Mouse (Mus musculus) MEL (cell line): ENCODE data around the gene Pcsk2. TPM values are rescaled to one million over a fixed set of nuclear protein-coding genes. Genes with fewer than 3 reads are reported as not detected.

ENCODE experiments used
- DNase-seq: peaks from one replicate; pipeline ENCODE4 v3.0.0; 2011; ENCODE audit warnings: low read depth, low spot score
- H3K27ac ChIP-seq: 2 replicates; pipeline ENCODE4 v1.5.1; 2012; ENCODE audit warnings: low read depth, mild to moderate bottlenecking, control low read depth, low read length, moderate library complexity; ENCODE audit not compliant: control insufficient read depth
- H3K27me3 ChIP-seq, 2 experiments: fragments of 150-350 bp in 1 of 2; sonication (generic) in 1 of 2; 2 replicates each; pipeline ENCODE4 v1.6.1; 2012; ENCODE audit warnings: low read length in 2 of 2, mild to moderate bottlenecking in 2 of 2, improper control_type of control experiment in 1 of 2, moderate library complexity in 1 of 2; ENCODE audit not compliant: insufficient read depth in 2 of 2, control insufficient read depth in 1 of 2
- H3K36me3 ChIP-seq, 2 experiments: 2 replicates each; pipeline ENCODE4 v1.6.1; 2012 to 2014; ENCODE audit warnings: low read length in 2 of 2, improper control_type of control experiment in 1 of 2, inconsistent platforms in 1 of 2, mild to moderate bottlenecking in 1 of 2; ENCODE audit not compliant: insufficient read depth in 2 of 2, control insufficient read depth in 1 of 2
- H3K4me1 ChIP-seq, 2 experiments: fragments of 150-350 bp in 1 of 2; sonication (generic) in 1 of 2; 2 replicates each; pipeline ENCODE4 v1.6.1; 2012; ENCODE audit warnings: low read length in 2 of 2, improper control_type of control experiment in 1 of 2, mild to moderate bottlenecking in 1 of 2; ENCODE audit not compliant: insufficient read depth in 2 of 2, control insufficient read depth in 1 of 2
- H3K4me3 ChIP-seq, 2 experiments: fragments of 150-350 bp in 1 of 2; sonication (generic) in 1 of 2; 2 replicates each; pipeline ENCODE4 v1.5.1; 2012; ENCODE audit warnings: low read depth in 2 of 2, low read length in 2 of 2, mild to moderate bottlenecking in 2 of 2, moderate library complexity in 2 of 2, control low read depth in 1 of 2, improper control_type of control experiment in 1 of 2; ENCODE audit not compliant: control insufficient read depth in 1 of 2, insufficient read depth in 1 of 2
- H3K79me2 ChIP-seq: 2 replicates; pipeline ENCODE4 v1.6.1; 2012; ENCODE audit warnings: mild to moderate bottlenecking, low read length, moderate library complexity; ENCODE audit not compliant: control insufficient read depth, poor library complexity, insufficient read depth
- H3K9ac ChIP-seq: 2 replicates; pipeline ENCODE4 v1.6.1; 2012; ENCODE audit warnings: low read depth, mild to moderate bottlenecking, control low read depth, low read length, moderate library complexity; ENCODE audit not compliant: control insufficient read depth, poor library complexity, severe bottlenecking
- H3K9me3 ChIP-seq: fragments of 150-350 bp; sonication (generic); replicated peaks from 2 replicates; pipeline ENCODE4 v1.6.1; 2012; ENCODE audit warnings: mild to moderate bottlenecking, low read length, improper control_type of control experiment, moderate library complexity; ENCODE audit not compliant: insufficient read depth
- CHD1 ChIP-seq: IDR thresholded peaks from 2 replicates; pipeline ENCODE4 v1.6.1; 2012; ENCODE audit warnings: low read depth, mild to moderate bottlenecking, inconsistent platforms, low read length, improper control_type of control experiment
- CHD2 ChIP-seq: IDR thresholded peaks from 2 replicates; pipeline ENCODE4 v1.6.1; 2011; ENCODE audit warnings: low read length, improper control_type of control experiment
- ELF1 ChIP-seq: IDR thresholded peaks from 2 replicates; pipeline ENCODE4 v1.6.1; 2014; ENCODE audit warnings: low read depth, mild to moderate bottlenecking, inconsistent platforms, low read length, improper control_type of control experiment, moderate library complexity
- EP300 ChIP-seq, 2 experiments: IDR thresholded peaks; 2 replicates each; pipeline ENCODE4 v1.6.1; 2011; ENCODE audit warnings: improper control_type of control experiment in 2 of 2, low read length in 2 of 2, low read depth in 1 of 2, mild to moderate bottlenecking in 1 of 2
- JUND ChIP-seq: IDR thresholded peaks from 2 replicates; pipeline ENCODE4 v1.6.1; 2011; ENCODE audit warnings: low read depth, mild to moderate bottlenecking, improper control_type of control experiment, low read length
- MAFK ChIP-seq: IDR thresholded peaks from 2 replicates; pipeline ENCODE4 v1.6.1; 2011; ENCODE audit warnings: low read depth, mild to moderate bottlenecking, low read length, improper control_type of control experiment, borderline replicate concordance
- MAZ ChIP-seq: IDR thresholded peaks from 2 replicates; pipeline ENCODE4 v1.6.1; 2012; ENCODE audit warnings: low read depth, mild to moderate bottlenecking, inconsistent platforms, low read length, improper control_type of control experiment
- MEF2A ChIP-seq: IDR thresholded peaks from 2 replicates; pipeline ENCODE4 v1.6.1; 2014; ENCODE audit warnings: low read depth, mild to moderate bottlenecking, inconsistent platforms, low read length, improper control_type of control experiment; ENCODE audit not compliant: poor library complexity, insufficient replicate concordance, severe bottlenecking; ENCODE audit errors: extremely low read depth
- MYB ChIP-seq: IDR thresholded peaks from 2 replicates; pipeline ENCODE4 v1.6.1; 2011; ENCODE audit warnings: mild to moderate bottlenecking, low read depth, low read length, improper control_type of control experiment
- POLR2A ChIP-seq, 2 experiments: IDR thresholded peaks; 2 replicates each; pipeline ENCODE4 v1.6.1; 2011 to 2012; ENCODE audit warnings: low read length in 2 of 2, mild to moderate bottlenecking in 2 of 2, control low read depth in 1 of 2, improper control_type of control experiment in 1 of 2, low read depth in 1 of 2, moderate library complexity in 1 of 2; ENCODE audit not compliant: control insufficient read depth in 1 of 2, insufficient read depth in 1 of 2, poor library complexity in 1 of 2
- TCF12 ChIP-seq: IDR thresholded peaks from 2 replicates; pipeline ENCODE4 v1.6.1; 2014; ENCODE audit warnings: low read depth, mild to moderate bottlenecking, inconsistent platforms, low read length, improper control_type of control experiment, moderate library complexity
- USF1 ChIP-seq: IDR thresholded peaks from 2 replicates; pipeline ENCODE4 v1.6.1; 2014; ENCODE audit warnings: low read depth, mild to moderate bottlenecking, inconsistent platforms, low read length, improper control_type of control experiment, moderate library complexity
- ZC3H11A ChIP-seq: IDR thresholded peaks from 2 replicates; pipeline ENCODE4 v1.6.1; 2012; ENCODE audit warnings: low read depth, mild to moderate bottlenecking, inconsistent platforms, low read length, improper control_type of control experiment
- ZMIZ1 ChIP-seq: IDR thresholded peaks from 2 replicates; pipeline ENCODE4 v1.6.1; 2012; ENCODE audit warnings: low read depth, mild to moderate bottlenecking, inconsistent platforms, low read length, improper control_type of control experiment, moderate library complexity
- polyA plus RNA-seq, 2 experiments: library from polyadenylated mRNA; stranded (reverse) in 1 of 2; unstranded in 1 of 2; fragments of >175 nt in 1 of 2; fragments of >200 nt in 1 of 2; gene quantifications; 2 replicates each; pipeline versions ENCODE4 v1.2.1 to v1.2.4; 2012; ENCODE audit warnings: low replicate concordance in 2 of 2, low read depth in 1 of 2; ENCODE audit not compliant: insufficient read length in 2 of 2, insufficient read depth in 1 of 2, missing spikeins in 1 of 2
- total RNA-seq: library from RNA; depleted of rRNA; stranded (reverse); fragments of 300-350 nt; gene quantifications from 2 replicates; pipeline ENCODE4 v1.2.3, GENCODE M21; 2012

Gene Pcsk2
- total and polyA plus RNA-seq, 3 experiments, result not detected

DNA sequence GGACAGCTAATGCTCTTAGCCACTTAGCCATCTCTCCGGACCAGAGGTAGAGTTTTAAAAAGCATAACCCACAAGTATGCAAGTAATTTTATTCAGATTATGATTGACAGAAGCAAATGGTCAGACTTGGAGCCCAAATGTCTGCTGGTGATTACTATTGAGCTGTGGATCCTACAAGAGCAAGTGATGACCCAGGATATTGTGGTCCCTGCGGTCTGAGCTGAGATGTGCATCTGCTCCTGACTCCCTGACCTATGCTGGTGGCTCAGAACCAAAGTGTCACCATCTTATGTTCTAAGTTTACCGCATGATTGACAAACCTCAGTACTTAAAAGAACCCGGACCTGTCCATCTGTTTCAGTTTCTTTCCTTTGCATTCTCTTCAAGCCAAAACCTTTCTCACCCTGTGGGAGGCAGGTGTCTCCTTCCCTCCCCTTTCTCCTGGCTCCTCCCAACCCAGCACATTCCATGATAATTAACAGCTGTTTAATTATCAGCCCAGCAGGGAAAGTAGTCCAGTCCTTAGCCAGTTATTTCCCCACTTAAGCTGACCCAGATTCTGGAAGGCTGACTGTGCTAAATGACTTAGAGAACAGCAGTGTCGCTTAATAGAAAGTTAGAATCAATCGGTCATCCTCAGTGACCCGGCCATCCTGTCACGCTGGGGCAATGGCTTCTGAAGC is 136.1 kb downstream of the Pcsk2 start:
- Histone ChIP-seq H3K36me3 (no peaks in the 10 kb centered on the region), H3K9me3 (no peaks in the 10 kb centered on the region), H3K79me2 (no peaks in the 10 kb centered on the region), H3K9ac (no peak overlapping the region), H3K27ac (no peak overlapping the region), H3K27me3 (no peaks in the 10 kb centered on the region), H3K4me1 (no peaks in the 10 kb centered on the region), H3K4me3 (no peak overlapping the region)
- TF ChIP-seq MAFK (no peak), CHD2 (no peak), ELF1 (no peak), ZMIZ1 (no peak), CHD1 (no peak), ZC3H11A (no peak), POLR2A (IDR thresholded peaks at IDR 0.05; ENCODE audit: control insufficient read depth in 1 of 2, insufficient read depth in 1 of 2, low read depth in 1 of 2, low read length in 2 of 2, poor library complexity in 1 of 2) (no peak), EP300 (IDR thresholded peaks at IDR 0.05; ENCODE audit: low read depth in 1 of 2, low read length in 2 of 2) (no peak), JUND (no peak), MAZ (no peak)
- no peak for DNase-seq

DNA sequence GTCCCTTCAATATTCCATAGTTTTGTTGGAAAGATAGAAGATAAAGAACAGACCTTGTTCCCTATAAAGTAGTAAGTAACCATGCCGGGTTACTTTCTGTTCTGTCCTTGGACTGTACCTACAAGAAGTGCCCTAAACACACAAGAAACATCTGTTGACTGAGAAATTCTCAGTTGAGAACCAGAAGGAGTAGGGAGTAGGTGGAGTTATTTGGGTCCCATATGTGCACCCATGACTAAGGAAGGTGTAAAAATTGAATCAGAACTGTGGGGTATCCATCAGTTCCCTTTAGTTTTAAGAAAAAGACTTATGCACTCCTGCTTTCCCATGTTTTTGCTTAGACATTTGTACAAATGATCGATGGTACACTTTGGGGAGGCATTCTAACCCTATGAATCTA is 137.6 kb downstream of the Pcsk2 start:
- no peak overlapping the region for H3K27ac ChIP-seq
- no peaks in the 10 kb centered on the region for H3K36me3 ChIP-seq
- DNase-seq, result no peak
- no peaks in the 10 kb centered on the region for H3K79me2 ChIP-seq
- TF ChIP-seq TCF12 (no peak), MYB (no peak), POLR2A (IDR thresholded peaks at IDR 0.05; ENCODE audit: control insufficient read depth in 1 of 2, insufficient read depth in 1 of 2, low read depth in 1 of 2, low read length in 2 of 2, poor library complexity in 1 of 2) (no peak), EP300 (IDR thresholded peaks at IDR 0.05; ENCODE audit: low read depth in 1 of 2, low read length in 2 of 2) (no peak), USF1 (no peak), MEF2A (no peak)
- H3K4me3 ChIP-seq, result no peak overlapping the region
- H3K9ac ChIP-seq, result no peak overlapping the region
- H3K9me3 ChIP-seq, result no peaks in the 10 kb centered on the region
- H3K27me3 ChIP-seq, result no peaks in the 10 kb centered on the region
- H3K4me1 ChIP-seq, result no peaks in the 10 kb centered on the region
